Mouse (Mus musculus) limb, embryonic 11.5 days (tissue): ENCODE measurements around the gene Wtap. TPM values are rescaled to one million over a fixed set of nuclear protein-coding genes. Genes with fewer than 3 reads are reported as not detected.
A peak's percentile ranks its signal among the peaks of the same experiment; 100 is the strongest.
"Not testable (repeated sequence)": the region's sequence is repeated elsewhere in the genome, so short reads cannot be mapped to it uniquely, and the experiment has no call there.

Source experiments
- ATAC-seq: fragments of 200-750 bp; cut with Nextera tagmentation; 2 replicates; pipeline ENCODE4 v1.8.0; 2017; ENCODE audit warnings: low read depth; ENCODE audit not compliant: insufficient number of reproducible peaks, low FRiP score, low TSS enrichment
- DNase-seq: peaks from one replicate; pipeline ENCODE4 v3.0.0-alpha.2; 2015; ENCODE audit warnings: low spot score
- H3K27ac ChIP-seq: fragments of 300-500 bp; sonication (generic); replicated peaks from 2 replicates; pipeline ENCODE4 v1.5.1; 2014; ENCODE audit warnings: low read depth, mild to moderate bottlenecking, low read length
- H3K27me3 ChIP-seq: fragments of 300-500 bp; sonication (generic); 2 replicates; pipeline ENCODE4 v1.6.1; 2014; ENCODE audit warnings: mild to moderate bottlenecking, low read length, mixed read lengths; ENCODE audit not compliant: control insufficient read depth, insufficient read depth
- H3K36me3 ChIP-seq: fragments of 300-500 bp; sonication (generic); 2 replicates; pipeline ENCODE4 v1.6.1; 2014; ENCODE audit warnings: mild to moderate bottlenecking, low read length, moderate library complexity, mixed read lengths; ENCODE audit not compliant: control insufficient read depth, insufficient read depth
- H3K4me1 ChIP-seq: fragments of 300-500 bp; sonication (generic); 2 replicates; pipeline ENCODE4 v1.6.1; 2014; ENCODE audit warnings: low read length, mixed read lengths; ENCODE audit not compliant: control insufficient read depth, insufficient read depth
- H3K4me2 ChIP-seq: fragments of 300-500 bp; sonication (generic); 2 replicates; pipeline ENCODE4 v1.6.1; 2014; ENCODE audit warnings: low read depth, mild to moderate bottlenecking, moderate library complexity; ENCODE audit not compliant: severe bottlenecking
- H3K4me3 ChIP-seq: fragments of 300-500 bp; sonication (generic); 2 replicates; pipeline ENCODE4 v1.5.1; 2014; ENCODE audit warnings: low read depth, low read length
- H3K9ac ChIP-seq: fragments of 300-500 bp; sonication (generic); 2 replicates; pipeline ENCODE4 v1.6.1; 2014; ENCODE audit warnings: mild to moderate bottlenecking, low read length
- H3K9me3 ChIP-seq: fragments of 300-500 bp; sonication (generic); 2 replicates; pipeline ENCODE4 v1.6.1; 2016; ENCODE audit warnings: low read length; ENCODE audit not compliant: control insufficient read depth
- WGBS: fragments of 180-500 bp; shearing (Covaris S2); extraction: QIAGEN DNeasy Blood & Tissue Kit; methylation state at CpG from one replicate; pipeline ENCODE4 v1.1.7; 2014; 5-methylcytosine and 5-hydroxymethylcytosine counted together
- polyA plus RNA-seq: library from polyadenylated mRNA; unstranded; fragments of >200 nt; fragmentation: Nextera tagmentation; extraction: Ambion mirVana; gene quantifications from 2 replicates; pipeline ENCODE4 v1.2.1, GENCODE M21; 2014

Wtap gene
- polyA plus RNA-seq, 1 experiment from 2014 or later = 160 TPM

DNA sequence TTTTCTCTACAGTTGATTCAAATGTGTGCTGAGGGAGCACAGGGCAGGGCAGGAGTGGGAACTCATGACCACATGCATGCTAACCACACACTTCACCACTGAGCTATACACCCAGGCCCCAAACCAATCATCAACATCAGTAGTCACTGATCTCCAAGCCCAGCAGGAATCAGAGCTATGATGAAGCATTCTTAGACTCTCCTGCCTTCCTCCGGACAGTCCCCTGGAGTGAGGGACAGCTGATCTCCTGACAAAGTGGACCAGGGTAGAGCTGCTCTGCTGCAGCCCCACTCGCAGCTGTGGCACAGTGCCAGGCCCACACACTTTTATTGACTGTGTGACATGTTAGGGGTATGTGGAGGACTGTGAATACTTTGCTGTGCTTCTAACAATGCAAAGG lies 34.6 kb downstream of the Wtap start:
- H3K27ac ChIP-seq, ATAC-seq, H3K36me3 ChIP-seq, H3K27me3 ChIP-seq, H3K9me3 ChIP-seq, DNase-seq, H3K4me3 ChIP-seq, H3K9ac ChIP-seq, H3K4me1 ChIP-seq: not testable (repeated sequence)
- peak overlapping the region; percentile 25; the same call in 1 of the 2 replicates for H3K4me2 ChIP-seq
- WGBS = 29% methylated on average over 1 of the region's 2 CpGs

DNA sequence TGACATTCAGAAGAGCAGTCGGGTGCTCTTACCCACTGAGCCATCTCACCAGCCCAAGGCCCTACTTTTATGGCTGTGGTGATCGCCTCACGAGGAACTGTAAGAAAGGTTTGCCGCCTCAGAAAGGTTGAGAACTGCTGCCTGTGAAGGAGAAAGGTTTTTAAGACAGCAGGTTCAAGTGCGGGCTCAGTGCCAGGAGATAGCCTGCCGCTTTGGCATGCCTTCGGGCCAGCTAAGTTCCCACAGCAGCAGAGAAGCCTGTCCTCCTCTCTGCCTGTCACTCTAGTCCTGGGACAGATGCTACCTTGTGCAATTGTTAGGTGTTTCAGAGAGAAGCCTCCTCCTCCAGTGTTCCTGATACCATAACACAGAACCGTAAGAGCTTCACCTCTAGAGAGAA lies 37.3 kb downstream of the Wtap start:
- ATAC-seq (no peak), DNase-seq (no peak)
- Histone ChIP-seq H3K27ac (no peak overlapping the region), H3K36me3 (peaks cover 5% of the 10 kb centered on the region; the same call in 1 of the 2 replicates), H3K9me3 (no peaks in the 10 kb centered on the region), H3K4me3 (no peak overlapping the region), H3K4me1 (no peaks in the 10 kb centered on the region; the same call in 1 of the 2 replicates), H3K4me2 (no peak overlapping the region), H3K9ac (no peak overlapping the region; the same call in 1 of the 2 replicates), H3K27me3 (no peaks in the 10 kb centered on the region)
- 94% methylated on average over 8 of the region's 8 CpGs for WGBS

DNA sequence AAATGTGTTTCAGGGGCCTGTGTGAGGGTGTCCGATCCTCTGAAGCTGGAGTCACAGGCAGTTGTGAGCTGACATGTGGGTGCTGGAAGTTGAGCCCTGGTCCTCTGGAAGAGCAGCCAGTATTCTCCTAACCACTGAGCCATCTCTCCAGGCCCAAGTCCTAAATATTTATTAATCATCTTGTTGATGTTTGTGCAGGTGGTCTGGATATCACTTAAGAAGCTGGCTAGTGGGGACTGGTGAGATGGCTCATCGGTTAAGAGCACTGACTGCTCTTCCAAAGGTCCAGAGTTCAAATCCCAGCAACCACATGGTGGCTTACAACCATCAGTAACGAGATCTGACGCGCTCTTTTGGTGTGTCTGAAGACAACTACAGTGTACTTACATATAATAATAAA lies 44.3 kb downstream of the Wtap start:
- DNase-seq (no peak), ATAC-seq (no peak)
- H3K4me2 ChIP-seq = no peak overlapping the region
- WGBS = 92% methylated on average over 5 of the region's 5 CpGs
- no peak overlapping the region for H3K9ac ChIP-seq
- H3K9me3 ChIP-seq = no peaks in the 10 kb centered on the region
- H3K4me3 ChIP-seq = no peak overlapping the region
- H3K36me3 ChIP-seq = peaks cover 17% of the 10 kb centered on the region; the same call in 1 of the 2 replicates
- H3K4me1 ChIP-seq = no peaks in the 10 kb centered on the region
- H3K27me3 ChIP-seq = no peaks in the 10 kb centered on the region
- no peak overlapping the region for H3K27ac ChIP-seq

- 90% methylated on average over 6 of the region's 6 CpGs for WGBS
- Histone ChIP-seq H3K4me3 (no peak overlapping the region), H3K9ac (no peak overlapping the region), H3K9me3 (no peaks in the 10 kb centered on the region), H3K36me3 (peaks cover 8% of the 10 kb centered on the region; the same call in 1 of the 2 replicates), H3K27me3 (no peaks in the 10 kb centered on the region), H3K4me1 (0 out of 2 replicates have a peak, but pooled peaks cover 5% of the 10 kb centered on the region), H3K4me2 (no peak overlapping the region), H3K27ac (no peak overlapping the region)
- ATAC-seq = no peak
- no peak for DNase-seq
Measured at GRCm38 (mm10) chr17:12942459-12943162, 51.4 kb downstream of the Wtap start.

DNA sequence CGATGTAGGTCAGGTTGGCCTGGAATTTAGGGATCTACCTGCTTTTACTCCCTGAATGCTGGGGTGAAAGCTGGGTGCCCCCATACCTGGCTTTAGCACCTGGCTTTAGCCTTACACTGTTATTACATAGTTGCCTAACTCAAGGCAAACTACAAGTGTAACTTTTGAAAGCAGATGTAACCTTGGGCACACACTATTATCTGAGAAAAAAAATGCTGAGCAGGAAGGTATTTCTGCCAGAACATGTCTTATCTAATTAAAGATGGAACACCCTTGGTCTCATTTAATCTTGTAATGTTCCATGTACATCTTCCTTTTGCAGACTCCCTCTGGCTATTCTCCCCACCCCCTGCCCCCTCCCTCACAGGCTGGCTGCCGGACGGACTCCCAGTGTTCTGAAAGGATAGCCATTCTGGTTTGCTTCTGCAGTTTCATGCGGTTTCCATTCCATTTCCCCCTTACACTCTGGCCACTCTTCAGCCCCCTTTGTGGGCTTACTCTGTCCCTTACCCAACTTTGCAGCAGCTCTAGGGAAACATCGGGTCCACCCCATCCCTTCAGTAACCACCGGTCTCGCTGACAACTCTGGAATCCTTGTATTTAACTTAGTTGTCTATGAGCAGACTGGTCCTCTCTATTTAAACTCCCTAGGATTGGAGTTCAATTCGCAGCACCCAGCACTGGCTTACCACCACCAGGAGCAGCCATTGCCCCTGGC lies 52.3 kb downstream of the Wtap start:
- ATAC-seq = no peak
- WGBS = 80% methylated on average over 8 of the region's 8 CpGs
- H3K27ac ChIP-seq = no peak overlapping the region

DNA sequence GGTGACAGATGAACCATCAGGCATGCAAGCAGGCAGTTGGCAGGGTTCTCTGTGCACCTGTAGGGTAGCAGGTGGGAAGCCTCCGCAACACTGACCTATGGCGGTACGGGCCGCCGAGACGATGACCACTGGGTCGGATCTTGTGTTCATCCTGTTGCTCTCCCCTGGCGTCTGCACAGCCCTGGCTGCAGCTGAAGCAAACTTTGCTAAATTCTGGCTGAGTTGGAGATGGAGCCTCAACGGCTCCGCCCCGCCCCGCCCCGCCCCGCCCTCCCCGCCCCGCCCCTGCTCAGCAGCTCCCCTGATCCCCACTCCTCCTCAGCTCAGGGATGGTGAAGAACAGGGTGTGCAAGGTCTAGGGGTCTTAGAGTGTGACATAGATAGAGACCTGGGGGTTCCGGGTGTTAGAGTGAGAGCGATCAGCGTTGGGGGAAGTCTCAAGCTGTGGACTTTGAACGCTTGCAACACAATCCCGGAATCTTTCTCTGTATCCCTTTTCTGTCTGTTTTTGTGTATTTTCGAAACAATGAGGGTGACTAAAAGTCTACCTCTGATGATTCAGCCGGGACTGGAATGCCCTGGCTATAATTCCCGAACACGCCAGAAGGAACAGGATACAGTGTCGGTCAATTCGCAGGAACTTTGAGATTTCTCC lies 53.7 kb downstream of the Wtap start, which contains the start of gene Acat3:
TSS of gene Acat3 (minus strand) at position 450 of the 655 bp plus-strand sequence.
- Histone ChIP-seq H3K4me1 (0 out of 2 replicates have a peak, but pooled peaks cover 5% of the 10 kb centered on the region), H3K9ac (no peak within 1 kb of the TSS), H3K4me3 (peak within 1 kb of the TSS; percentile 16), H3K27me3 (no peaks in the 10 kb centered on the region), H3K27ac (no peak within 1 kb of the TSS), H3K9me3 (no peaks in the 10 kb centered on the region), H3K4me2 (peak within 1 kb of the TSS; percentile 53), H3K36me3 (peaks cover 5% of the 10 kb centered on the region; the same call in 1 of the 2 replicates)
- ATAC-seq (peak; percentile 71), DNase-seq (no peak)
- 19% methylated on average over 27 of the region's 27 CpGs for WGBS

More for the DNA sequence above, 52.3 kb downstream of the Wtap start:
- Histone ChIP-seq H3K27me3 (no peaks in the 10 kb centered on the region), H3K4me1 (0 out of 2 replicates have a peak, but pooled peaks cover 5% of the 10 kb centered on the region), H3K9me3 (no peaks in the 10 kb centered on the region), H3K4me2 (no peak overlapping the region), H3K36me3 (peaks cover 8% of the 10 kb centered on the region; the same call in 1 of the 2 replicates), H3K9ac (no peak overlapping the region), H3K4me3 (no peak overlapping the region)
- no peak for DNase-seq

DNA sequence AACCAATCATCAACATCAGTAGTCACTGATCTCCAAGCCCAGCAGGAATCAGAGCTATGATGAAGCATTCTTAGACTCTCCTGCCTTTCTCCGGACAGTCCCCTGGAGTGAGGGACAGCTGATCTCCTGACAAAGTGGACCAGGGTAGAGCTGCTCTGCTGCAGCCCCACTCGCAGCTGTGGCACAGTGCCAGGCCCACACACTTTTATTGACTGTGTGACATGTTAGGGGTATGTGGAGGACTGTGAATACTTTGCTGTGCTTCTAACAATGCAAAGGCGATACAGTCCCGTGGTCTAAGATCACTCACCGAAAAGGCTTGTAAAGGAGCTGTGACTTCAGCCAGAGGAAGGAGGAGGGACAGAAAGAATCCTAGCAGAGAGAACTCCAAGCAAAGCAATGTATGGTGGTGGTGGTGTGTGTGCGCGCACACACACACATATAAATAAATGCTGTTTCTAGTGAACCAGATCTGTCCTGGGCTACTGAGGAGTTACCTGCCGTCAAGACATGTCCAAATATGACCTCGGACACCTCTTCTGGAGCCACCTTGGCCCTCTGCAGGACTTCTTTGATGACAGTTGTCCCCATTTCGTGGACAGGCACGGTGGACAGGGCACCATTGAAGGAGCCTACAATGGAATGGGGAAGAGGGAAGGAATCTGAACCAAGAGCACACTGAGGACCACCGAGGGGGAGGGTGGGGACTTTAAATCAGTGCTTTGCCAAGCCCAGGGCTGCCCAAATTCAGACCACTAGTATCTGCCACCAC lies 54.4 kb downstream of the Wtap start:
- not testable (repeated sequence) for H3K4me1 ChIP-seq, H3K36me3 ChIP-seq, DNase-seq, H3K4me3 ChIP-seq, H3K27ac ChIP-seq, ATAC-seq, H3K27me3 ChIP-seq, H3K9me3 ChIP-seq, H3K9ac ChIP-seq
- peak overlapping the region; percentile 53 for H3K4me2 ChIP-seq
- 61% methylated on average over 2 of the region's 12 CpGs for WGBS

- 61% methylated on average over 2 of the region's 2 CpGs for WGBS
- ATAC-seq = no peak
Measured at GRCm38 (mm10) chr17:12938077-12938476, 55.9 kb downstream of the Wtap start.

More at GRCm38 (mm10) chr17:12938077-12938476, 55.9 kb downstream of the Wtap start:
- DNase-seq = no peak
- 0 out of 2 replicates have a peak, but pooled peaks cover 5% of the 10 kb centered on the region for H3K4me1 ChIP-seq
- no peak overlapping the region for H3K4me2 ChIP-seq
- no peak overlapping the region for H3K27ac ChIP-seq
- no peaks in the 10 kb centered on the region for H3K27me3 ChIP-seq
- no peaks in the 10 kb centered on the region for H3K36me3 ChIP-seq
- H3K9ac ChIP-seq = no peak overlapping the region
- no peak overlapping the region for H3K4me3 ChIP-seq
- no peaks in the 10 kb centered on the region for H3K9me3 ChIP-seq
